Mouse (Mus musculus): ENCODE measurements at regions not wholly inside any gene's neighbourhood (a gene's known extent, or its start where the extent isn't known, plus 50 kb on each side); places are given as distances from the start of the nearest gene placed in this dataset.

DNA sequence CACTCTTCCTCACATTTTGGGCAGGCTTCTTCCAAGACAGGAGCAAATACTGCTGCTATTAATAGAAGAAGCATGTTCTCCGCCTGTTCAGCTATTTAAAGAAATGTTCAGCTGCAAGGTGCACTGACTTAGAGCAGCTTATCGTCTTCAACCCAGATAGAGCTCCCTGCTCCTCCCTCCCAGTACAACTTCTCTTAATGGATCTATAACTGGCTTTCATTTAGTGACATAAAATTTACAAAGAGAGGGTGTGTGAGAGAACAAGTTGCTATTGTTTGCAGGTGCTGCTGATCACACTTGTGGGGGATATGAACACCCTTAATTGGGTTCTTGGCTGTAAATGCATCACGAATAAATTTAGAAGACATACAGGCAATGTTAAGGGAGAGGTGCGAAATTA is 1006.0 kb downstream of the Tlr4 start:
- H3K9me3 ChIP-seq (replicated peaks; ENCODE audit: low read length), result no peaks in the 10 kb centered on the region
- H3K4me2 ChIP-seq (ENCODE audit: low read length), result no peak overlapping the region

DNA sequence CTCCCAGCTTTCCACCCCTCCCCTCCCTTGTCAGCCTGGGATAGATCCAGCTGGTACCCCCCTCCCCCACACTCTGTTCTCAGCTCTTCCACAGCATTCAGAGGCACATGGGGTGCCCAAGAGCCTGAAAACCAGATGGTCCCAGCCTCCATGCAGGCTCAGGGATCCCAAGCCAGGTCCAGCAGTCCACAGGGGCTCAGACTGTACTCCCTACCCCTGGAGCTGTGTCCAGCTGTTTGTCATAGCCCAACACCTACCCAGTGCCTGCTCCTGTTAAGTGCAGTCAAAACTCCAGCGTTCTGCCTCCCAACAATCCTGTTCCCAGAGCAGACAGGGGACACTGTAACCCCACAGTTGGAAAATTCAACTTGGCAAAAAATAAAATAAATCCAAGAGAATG is 998.1 kb downstream of the Tlr4 start:
- ATAC-seq (replicated peaks; ENCODE audit: low FRiP score, low read depth) (no peak), DNase-seq (ENCODE audit: low spot score) (no peak)
- no peaks in the 10 kb centered on the region for H3K4me1 ChIP-seq (replicated peaks; ENCODE audit: insufficient read depth, low read length)
- 58% methylated on average over 1 of the region's 1 CpGs for WGBS
- no peaks in the 10 kb centered on the region for H3K9me3 ChIP-seq (replicated peaks; ENCODE audit: low read length)
- no peak for TF ChIP-seq CTCF (IDR thresholded peaks at IDR 0.05; ENCODE audit: low read depth)
- H3K27ac ChIP-seq, result no peak overlapping the region
- H3K4me2 ChIP-seq (ENCODE audit: low read length), result no peak overlapping the region
- no peaks in the 10 kb centered on the region for H3K36me3 ChIP-seq (ENCODE audit: insufficient read depth, low read length)
- H3K4me3 ChIP-seq (replicated peaks; ENCODE audit: low read depth, low read length), result no peak overlapping the region
- H3K9ac ChIP-seq (ENCODE audit: low read depth, low read length), result no peak overlapping the region
- H3K27me3 ChIP-seq (ENCODE audit: insufficient read depth, low read length), result no peaks in the 10 kb centered on the region

More for the DNA sequence above, 1006.0 kb downstream of the Tlr4 start:
- TF ChIP-seq CTCF (IDR thresholded peaks at IDR 0.05; ENCODE audit: low read depth), result no peak
- H3K36me3 ChIP-seq (ENCODE audit: insufficient read depth, low read length), result no peaks in the 10 kb centered on the region
- DNase-seq (ENCODE audit: low spot score) (no peak), ATAC-seq (replicated peaks; ENCODE audit: low FRiP score, low read depth) (no peak)
- no peaks in the 10 kb centered on the region for H3K27me3 ChIP-seq (ENCODE audit: insufficient read depth, low read length)
- H3K4me3 ChIP-seq (replicated peaks; ENCODE audit: low read depth, low read length), result no peak overlapping the region
- no peak overlapping the region for H3K27ac ChIP-seq
- no peak overlapping the region for H3K9ac ChIP-seq (ENCODE audit: low read depth, low read length)
- 74% methylated on average over 4 of the region's 4 CpGs for WGBS
- H3K4me1 ChIP-seq (replicated peaks; ENCODE audit: insufficient read depth, low read length), result no peaks in the 10 kb centered on the region

DNA sequence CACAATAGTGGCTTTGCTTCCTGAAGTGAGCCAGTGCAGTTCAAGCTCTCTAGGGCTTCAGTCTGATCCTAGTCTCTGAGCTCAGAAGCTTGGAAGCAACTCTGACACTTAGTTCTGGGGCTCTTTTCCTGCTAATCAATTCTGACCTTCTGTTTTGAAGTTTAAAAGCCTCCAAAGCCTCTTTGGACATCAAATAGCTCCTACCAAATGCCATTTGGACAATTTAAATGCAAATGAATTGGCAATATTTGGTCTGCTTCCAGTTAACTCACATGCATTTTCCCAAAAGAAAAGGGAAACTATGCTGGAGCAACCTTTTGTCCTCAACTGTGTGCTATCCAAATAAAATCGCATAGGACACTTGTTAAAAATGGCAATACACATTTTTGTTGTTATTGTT is 968.7 kb downstream of the Tlr4 start:
- Histone ChIP-seq H3K36me3 (ENCODE audit: insufficient read depth, low read length) (no peaks in the 10 kb centered on the region), H3K27ac (no peak overlapping the region), H3K27me3 (ENCODE audit: insufficient read depth, low read length) (no peaks in the 10 kb centered on the region), H3K9me3 (replicated peaks; ENCODE audit: low read length) (no peaks in the 10 kb centered on the region), H3K9ac (ENCODE audit: low read depth, low read length) (no peak overlapping the region), H3K4me3 (replicated peaks; ENCODE audit: low read depth, low read length) (no peak overlapping the region), H3K4me2 (ENCODE audit: low read length) (no peak overlapping the region), H3K4me1 (replicated peaks; ENCODE audit: insufficient read depth, low read length) (no peaks in the 10 kb centered on the region)
- 31% methylated on average over 1 of the region's 1 CpGs for WGBS
- no peak for DNase-seq (ENCODE audit: low spot score)
- no peak for ATAC-seq (replicated peaks; ENCODE audit: low FRiP score, low read depth)
- no peak for TF ChIP-seq CTCF (IDR thresholded peaks at IDR 0.05; ENCODE audit: low read depth)

Data from kidney, postnatal 0 days (tissue).